Mouse (Mus musculus) lung, postnatal 36 days (tissue): ENCODE measurements at regions not wholly inside any gene's neighbourhood (a gene's known extent, or its start where the extent isn't known, plus 50 kb on each side); places are given as distances from the start of the nearest gene placed in this dataset.
A peak's percentile ranks its signal among the peaks of the same experiment; 100 is the strongest.

Source experiments
- DNase-seq: peaks from one replicate; pipeline ENCODE4 v3.0.0; 2022; ENCODE audit warnings: mixed read lengths

DNA sequence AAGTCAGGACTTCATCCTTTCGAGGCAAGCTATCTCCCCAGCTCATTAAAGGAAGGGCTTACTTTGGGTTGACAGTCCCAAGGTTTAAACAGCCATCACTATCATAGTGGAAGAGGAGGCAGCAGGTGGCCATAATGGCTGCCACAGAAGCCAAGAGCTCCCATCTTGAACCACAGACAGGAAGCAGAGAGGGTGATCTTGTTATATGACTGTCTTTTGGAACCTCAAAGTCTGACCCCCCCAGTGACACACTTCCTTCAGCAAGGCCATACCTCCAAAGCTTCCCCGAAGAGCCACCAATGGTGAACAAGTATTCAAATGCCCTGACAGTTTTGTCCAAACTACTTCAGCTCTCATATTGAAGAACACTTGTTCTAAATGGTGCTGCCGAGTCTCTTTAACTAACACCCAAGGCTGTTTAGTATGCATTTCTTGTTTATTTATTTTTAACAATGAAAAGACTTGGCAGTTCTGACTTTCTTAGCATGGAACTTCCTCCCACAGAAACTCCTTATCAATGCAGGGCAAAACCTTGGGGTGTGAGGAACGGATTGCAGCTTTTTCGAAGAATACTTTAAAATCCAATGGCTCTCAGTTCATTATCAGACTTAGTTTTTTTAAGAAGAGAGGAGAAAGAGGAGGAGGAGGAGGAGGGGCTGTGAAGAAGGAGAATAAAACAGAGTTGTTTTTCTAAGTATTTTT, 79.8 kb upstream of the Tnik start:
- DNase-seq = peak; percentile 17

DNA sequence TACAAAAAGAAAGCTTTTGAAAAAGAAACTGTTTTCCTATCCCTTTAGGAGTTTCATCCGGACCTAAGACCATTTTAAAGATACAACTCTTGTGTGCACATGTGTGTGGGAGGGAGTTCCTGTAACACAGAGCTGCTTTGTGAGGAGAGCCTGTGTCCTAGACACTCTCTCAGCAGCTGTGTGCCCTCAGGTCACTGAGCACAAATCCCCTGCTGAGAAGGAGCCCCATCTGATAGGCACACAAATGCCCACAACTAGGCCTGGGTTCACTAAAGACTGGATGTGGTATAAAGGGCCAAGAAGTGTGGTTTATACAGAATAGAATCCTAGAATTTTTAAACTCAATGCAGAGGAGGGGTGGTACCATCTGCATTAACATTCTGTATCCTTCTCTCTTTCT, 77.5 kb upstream of the Tnik start:
- DNase-seq = no peak

DNA sequence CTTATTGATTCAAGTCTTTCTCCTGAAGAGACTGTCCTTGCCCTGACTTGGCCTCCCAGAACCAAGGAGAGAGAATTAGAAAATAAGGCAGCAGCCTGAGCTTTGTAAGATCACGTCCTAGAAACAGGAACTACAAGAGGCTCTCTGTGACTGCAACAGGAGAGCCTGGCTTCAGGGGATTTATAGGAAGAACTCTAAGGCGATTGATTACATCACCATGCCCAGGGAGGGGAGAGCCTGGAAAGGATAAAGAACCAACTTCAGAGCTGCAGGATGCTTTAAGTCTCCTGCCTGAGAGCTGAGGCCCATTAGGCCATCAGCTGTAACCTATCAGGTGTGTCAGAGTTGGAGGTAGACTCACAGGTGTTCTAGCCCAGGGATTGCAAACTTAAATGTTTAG, 77.1 kb upstream of the Tnik start:
- DNase-seq = no peak

DNA sequence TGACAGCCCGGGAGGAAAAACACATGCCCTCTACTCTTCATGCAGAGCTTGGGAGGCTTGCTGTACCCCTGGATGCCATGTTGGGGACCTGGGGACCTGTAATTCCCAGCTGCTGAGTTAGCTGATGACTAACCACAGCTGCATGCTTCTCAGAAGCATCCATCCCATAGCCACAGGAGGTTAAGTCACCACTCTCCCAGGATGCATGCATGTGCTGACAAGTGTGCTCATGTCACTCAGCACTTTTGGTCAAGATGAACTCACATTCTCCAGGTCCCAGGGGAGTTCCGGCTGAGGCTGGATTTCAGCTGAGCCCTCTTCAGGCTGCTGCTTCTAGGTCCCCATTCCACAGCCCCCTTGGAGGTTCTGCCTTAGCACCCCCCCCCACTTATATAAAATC, 73.6 kb upstream of the Tnik start:
- no peak for DNase-seq

DNA sequence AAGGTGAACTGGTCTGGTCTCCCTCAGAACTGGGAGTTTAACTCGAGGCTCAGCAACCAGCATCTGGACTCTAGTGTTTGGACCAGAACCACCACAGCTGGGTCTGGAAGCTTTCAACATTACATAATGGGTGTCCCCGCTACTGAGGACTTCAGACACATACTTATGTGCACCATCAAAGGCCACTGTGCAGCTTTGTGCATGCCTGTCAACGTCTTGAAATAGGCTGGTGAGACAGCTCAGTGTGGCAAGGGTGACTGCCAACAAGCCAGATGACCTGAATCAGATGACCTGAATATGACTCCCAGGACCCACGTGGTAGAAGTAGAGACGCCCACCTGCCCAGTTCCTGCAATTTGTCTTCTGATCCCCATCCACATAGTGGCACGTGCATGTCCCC, 72.8 kb upstream of the Tnik start:
- peak; percentile 11 for DNase-seq

DNA sequence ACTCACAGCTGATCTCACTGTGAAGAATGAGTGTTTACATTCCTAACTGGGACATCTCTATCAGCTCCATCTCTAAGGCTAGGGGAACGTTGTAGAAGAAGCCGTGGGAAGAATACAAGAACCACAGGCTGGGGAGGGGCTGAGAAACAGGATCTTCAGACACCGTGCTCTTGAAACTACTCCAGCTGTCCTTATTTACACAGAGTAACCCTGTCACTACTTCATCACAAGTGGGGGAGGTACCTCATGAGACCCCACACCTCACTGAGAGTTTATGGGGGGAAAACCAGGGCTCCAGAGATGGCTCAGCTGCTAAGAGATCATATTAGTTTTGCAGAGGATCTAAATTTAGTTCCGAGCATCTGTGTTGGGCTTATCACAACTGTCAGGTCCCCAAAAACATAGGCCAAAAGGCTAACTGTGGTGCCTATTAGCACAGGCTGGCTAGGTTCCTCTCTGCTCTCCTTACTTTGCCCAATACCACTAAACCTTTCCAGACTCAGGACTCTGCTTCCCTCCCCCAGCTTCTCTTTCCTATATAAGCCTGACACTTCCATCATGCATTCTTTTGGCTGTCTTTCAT, 68.5 kb upstream of the Tnik start:
- peak; percentile 19 for DNase-seq

DNA sequence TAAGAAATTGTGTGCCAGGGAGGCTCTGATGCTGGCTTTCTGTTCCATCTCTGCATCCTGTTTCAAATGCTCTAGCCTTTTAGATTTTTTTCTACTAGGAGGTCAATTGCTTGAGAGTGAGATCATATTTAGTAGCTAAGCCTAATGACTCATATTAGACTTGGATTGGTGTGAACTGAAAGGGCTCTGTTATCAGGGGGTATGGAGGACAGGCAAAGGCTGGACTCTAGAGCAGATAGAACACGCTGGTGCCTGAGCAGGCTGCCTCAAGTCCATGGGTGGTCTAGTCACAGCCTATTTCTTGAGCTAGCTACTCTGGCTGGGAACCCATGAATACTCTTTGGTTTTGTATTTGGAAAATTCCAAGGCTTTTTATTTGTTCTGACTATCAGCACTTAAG, 66.2 kb upstream of the Tnik start:
- no peak for DNase-seq

DNA sequence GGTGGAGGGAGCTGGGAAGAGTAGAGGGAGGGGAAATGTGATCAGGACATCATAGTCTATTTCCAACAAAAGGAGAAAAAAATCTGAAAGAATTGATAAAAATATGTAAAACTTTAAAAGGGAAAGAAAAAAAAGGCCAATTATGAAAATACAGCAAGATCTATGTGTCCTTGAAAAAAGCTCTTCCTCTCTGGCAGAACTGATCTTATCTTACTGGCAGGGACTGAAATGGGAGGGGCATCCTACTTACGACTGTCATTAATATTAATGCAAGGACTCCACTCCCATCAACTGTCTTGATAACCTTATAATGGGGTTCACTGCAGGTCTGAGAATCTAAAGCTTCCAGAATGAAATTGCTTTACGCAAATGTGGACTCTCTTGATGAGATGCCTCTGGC, 53.7 kb upstream of the Tnik start:
- no peak for DNase-seq

DNA sequence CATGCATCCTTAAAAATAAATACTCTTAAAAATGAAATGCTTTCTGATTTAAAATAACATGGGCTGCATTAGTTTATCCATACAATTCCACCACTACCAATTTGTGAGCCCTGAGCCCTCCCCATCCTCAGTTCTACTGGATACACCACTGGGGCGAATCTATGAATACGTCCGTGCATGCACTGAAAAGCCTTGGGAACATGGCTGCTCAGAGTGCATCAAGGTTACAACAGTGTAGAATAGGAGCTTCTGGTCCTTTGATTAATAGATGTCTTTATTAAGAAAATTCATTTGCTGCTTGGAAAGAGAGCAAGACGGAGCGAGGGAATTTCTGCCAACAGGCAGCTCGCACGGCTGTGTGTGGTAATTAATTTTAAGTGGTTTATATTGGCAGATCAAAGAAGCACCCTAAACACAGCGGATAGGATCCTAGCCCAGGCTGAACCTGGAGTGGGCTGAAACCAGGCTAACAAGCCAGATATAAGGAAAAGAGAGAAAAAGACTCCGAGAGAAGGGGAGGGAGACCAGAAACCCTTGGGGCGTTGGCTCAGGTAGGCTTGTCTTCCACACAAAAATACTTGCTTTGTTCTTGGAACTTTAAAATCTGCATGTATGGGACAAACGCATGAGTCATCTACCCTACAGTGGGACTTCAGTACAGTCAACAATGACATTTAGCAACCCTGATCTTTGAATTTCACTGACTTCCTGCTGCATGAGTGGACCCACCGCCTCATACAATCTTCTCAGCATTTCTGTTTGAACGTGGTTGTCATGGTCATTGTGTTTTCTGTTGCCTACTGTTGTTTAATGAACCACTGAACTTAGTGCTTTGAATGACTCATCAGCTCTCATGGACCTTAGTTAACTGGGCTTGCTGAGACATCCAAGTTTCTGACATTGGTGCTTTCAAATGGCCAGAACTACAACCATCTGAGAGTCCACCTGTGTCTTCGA, 51.9 kb upstream of the Tnik start:
- DNase-seq = no peak
